Mouse (Mus musculus): ENCODE data around the gene Sipa1l1.

- TF ChIP-seq GATA1 (IDR thresholded peaks at IDR 0.05; ENCODE audit: low read length), result no peak
- TF ChIP-seq TAL1 (IDR thresholded peaks at IDR 0.05; ENCODE audit: low read length), result no peak
These were observed 181.8 kb downstream of the Sipa1l1 start for GRCm38 (mm10) chr12:82350891-82351290.

All from erythroblast, embryonic 14.5 days (primary cell).